Mouse (Mus musculus) right cerebral cortex, postnatal 25 days (tissue): ENCODE data around the gene Wwc1.
A peak's percentile ranks its signal among the peaks of the same experiment; 100 is the strongest.
"Not testable (repeated sequence)": the region's sequence is repeated elsewhere in the genome, so short reads cannot be mapped to it uniquely, and the experiment has no call there.

Source experiments
- DNase-seq: peaks from one replicate; pipeline ENCODE4 v3.0.0; 2022

The Wwc1 gene

GRCm38 (mm10) chr11:35877651-35878558 is 102.4 kb downstream of the Wwc1 start:
- no peak for DNase-seq

- no peak for DNase-seq
Observed at GRCm38 (mm10) chr11:35873624-35874244, 106.6 kb downstream of the Wwc1 start.

GRCm38 (mm10) chr11:35870961-35871360 is 109.4 kb downstream of the Wwc1 start:
- DNase-seq: no peak

- DNase-seq: no peak
Observed at GRCm38 (mm10) chr11:35866140-35866539, 114.2 kb downstream of the Wwc1 start.

- peak; percentile 72 for DNase-seq
Observed at GRCm38 (mm10) chr11:35864981-35865604, 115.2 kb downstream of the Wwc1 start.

DNA sequence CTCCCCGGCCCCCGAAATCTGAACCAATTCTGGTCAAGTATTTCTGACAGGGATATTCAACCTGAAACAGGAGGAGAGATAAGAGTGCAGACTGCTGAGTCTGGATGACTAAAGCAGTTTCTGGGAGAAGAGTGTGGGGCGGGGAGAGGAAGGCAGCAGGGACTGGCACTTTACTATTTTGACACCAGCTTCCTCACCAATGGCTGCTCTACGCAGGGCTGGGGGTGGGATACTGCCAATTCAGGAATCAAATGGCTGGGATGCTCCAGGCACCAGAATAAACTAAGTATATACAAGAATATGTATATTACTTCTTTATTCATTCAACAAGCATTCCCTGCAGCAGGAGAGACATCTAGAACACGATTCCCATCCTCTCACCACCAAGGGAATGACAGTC is 116.7 kb downstream of the Wwc1 start:
- DNase-seq: no peak

- DNase-seq: no peak
Observed at GRCm38 (mm10) chr11:35857395-35858067, 122.8 kb downstream of the Wwc1 start.

GRCm38 (mm10) chr11:35856359-35857040 is 123.8 kb downstream of the Wwc1 start:
- peak; percentile 41 for DNase-seq

GRCm38 (mm10) chr11:35855567-35855966 is 124.8 kb downstream of the Wwc1 start:
- DNase-seq: no peak

- no peak for DNase-seq
Observed at GRCm38 (mm10) chr11:35854941-35855340, 125.4 kb downstream of the Wwc1 start.

DNA sequence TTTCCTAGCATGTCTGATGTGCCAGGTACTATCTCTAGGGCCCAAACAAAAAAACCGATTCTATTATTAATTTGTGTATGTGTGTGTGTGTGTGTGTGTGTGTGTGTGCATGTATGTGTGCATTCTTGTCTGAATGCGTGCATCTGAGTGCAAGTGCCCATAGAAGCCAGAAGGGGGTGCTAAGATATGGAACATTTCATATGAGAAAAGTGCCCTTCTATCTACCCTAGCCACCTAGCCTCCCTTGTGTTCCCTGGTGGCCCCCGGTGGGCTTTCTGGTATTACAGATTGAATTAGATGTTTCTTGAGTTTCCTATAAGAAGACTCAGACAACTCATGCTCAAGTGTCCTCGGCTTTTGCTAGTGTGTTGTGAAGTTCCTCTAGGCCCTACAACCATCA is 126.7 kb downstream of the Wwc1 start:
- no peak for DNase-seq

DNA sequence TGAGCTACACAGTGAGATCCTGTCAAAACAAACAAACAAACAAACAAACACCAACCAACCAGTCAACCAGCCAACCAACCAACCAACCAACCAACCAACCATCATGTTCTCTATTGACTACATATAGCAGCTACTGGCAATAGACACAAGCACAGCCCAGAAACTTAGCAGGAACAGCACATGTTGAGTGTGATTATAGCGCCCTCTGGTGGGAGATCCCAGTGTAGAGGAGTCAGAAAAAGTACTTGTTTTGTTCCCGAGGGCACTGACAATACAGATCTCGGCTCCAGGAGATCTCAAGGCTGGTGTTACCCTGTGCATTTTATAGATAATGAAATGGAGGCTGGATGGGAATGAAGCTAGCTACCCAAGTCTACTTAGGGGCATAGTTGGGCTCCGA is 127.6 kb downstream of the Wwc1 start:
- DNase-seq: no peak

GRCm38 (mm10) chr11:35844299-35844698 is 136.0 kb downstream of the Wwc1 start:
- no peak for DNase-seq

- not testable (repeated sequence) for DNase-seq
Observed at GRCm38 (mm10) chr11:35842560-35842959, 137.8 kb downstream of the Wwc1 start.

DNA sequence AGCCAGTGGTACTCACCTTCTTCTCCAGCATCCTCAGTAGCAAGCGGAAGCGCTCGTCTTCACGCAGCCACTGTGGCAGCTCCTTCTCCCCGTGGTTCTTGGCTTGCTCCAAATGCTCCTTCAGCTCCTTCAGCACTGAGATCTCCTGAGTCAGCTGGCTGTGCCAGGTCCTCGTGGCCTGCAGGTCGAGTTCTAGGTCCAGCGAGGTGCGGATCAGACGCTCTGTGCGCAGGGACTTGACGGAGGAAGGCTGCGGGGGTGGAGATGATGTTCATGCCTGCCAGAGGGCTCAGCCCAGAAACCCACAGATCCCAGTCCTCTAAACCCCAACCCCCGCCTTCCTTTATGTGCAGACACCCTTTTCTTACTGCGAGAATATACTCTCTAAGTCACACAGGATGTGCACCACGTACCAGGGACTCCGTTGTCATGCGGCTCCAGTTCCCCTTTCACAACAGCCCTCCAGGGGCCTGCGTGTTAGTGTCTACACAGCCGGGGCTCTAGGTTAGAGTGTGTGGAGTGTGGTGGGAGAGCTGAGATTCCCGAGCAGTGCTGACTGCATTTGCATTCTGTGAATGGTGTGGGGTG is 138.5 kb downstream of the Wwc1 start:
- no peak for DNase-seq

DNA sequence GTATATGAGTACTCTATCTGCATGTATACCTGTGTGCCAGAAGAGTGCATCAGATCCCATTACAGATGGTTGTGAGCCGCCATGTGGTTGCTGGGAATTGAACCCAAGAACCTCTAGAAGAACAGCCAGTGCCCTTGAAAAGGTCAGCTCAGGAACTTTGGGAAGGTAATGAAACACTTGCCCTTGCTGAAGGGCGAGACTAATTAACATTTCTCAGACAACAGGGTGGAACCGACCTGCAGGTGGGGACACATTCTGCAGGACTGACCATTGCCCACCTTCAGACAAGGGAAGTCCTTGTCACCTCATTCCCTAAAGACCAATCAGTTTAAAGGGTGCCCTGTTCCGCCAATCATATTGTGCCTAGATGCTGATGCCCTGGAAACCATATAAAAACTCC is 139.5 kb downstream of the Wwc1 start:
- DNase-seq: not testable (repeated sequence)

DNA sequence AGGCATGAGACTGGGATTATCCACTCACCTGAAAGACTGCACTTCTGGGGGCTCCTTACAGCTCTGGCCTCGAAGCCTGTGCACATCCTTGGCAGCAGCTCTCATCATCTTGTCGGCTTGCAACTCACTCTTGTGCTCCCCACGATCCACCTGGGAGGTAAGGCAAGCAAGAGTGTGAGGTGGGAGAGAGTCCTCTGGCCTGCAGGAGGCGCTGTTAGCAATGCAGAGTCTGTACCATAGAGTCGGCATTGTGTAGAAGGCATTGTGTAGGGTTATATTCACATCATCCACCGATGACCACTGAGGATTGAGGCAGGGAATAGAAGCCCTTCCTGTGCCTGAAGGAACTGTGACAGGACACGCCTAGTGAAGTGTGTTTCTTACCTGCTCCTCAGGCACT is 140.0 kb downstream of the Wwc1 start:
- DNase-seq: no peak

DNA sequence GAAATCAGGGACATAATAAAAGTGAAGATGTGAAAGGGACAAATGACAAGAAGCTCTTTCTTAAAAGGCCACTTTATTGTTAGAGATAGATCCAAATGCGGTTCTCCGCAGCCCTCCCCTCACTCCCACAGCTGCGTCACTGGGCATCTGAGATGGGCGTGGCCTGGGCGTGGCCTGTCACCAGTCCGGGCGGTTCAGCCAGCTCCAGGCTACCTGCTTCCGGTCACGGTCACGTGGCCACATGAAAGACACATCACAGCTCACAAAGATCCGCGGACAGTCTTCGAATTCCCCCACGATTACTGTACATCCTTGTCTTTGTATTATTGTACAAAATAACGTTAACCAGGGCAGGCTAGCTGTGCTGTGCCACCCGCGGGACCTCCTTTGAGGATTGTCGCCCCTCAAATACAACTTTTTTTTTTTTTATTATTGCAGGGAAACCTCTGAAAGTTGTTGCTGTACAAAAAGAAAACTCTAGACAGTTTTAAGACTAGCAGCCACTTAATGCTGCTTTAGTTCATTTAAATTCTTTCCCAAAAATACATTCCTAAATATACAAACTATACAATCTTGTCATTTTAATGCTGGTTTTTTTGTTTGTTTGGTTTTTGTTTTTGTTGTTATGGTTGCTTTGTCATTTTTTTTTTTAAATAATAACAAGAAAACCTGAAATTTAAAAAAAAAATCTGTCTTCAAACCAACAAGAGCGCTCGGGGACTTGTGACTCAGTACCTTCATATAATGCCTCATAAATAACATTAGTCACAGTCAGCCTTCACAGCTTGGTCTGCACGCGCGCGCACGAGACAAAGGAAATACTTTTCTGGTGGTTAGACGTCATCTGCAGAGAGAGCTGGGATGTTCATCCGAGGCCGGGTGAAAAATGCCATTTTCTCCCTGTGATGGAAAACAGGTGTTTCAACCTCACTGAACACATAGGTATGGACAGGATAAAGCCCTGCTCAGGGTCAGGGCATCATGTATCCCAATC is 141.7 kb downstream of the Wwc1 start:
- peak; percentile 67 for DNase-seq

GRCm38 (mm10) chr11:35837156-35838126 is 142.9 kb downstream of the Wwc1 start:
- no peak for DNase-seq
